Mouse (Mus musculus): ENCODE results near the gene Gpatch2. TPM values are rescaled to one million over a fixed set of nuclear protein-coding genes. Genes with fewer than 3 reads are reported as not detected.

Gpatch2 gene
- polyA plus RNA-seq, 1 experiment, result 9.8 TPM

DNA sequence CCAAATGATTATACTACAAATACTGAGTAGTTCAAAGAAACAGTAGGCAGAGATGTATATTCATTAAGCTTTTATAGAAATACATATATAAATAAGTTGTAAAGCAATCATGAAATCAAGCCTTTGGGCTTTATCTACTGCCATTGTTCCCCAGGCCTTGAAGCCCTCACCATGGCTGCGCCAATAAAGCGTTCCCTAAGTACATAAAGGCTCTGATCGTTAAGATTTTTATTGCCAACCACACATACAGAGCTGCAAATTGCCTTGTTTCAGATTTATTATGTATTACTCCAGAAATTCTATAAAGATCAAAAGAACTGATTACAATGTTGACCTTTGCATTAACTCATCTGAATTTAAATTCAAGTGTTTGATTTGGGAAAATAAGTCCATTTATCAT lies 71.6 kb downstream of the Gpatch2 start:
- Histone ChIP-seq H3K4me1 (ENCODE audit: control insufficient read depth, insufficient read depth, low read length) (no peaks in the 10 kb centered on the region; the same call in 1 of the 2 replicates), H3K27ac (ENCODE audit: control insufficient read depth, insufficient read depth, low read depth, low read length, poor library complexity) (no peak overlapping the region), H3K4me3 (replicated peaks; ENCODE audit: control insufficient read depth, low read depth, low read length) (no peak overlapping the region)
- no peak for TF ChIP-seq POLR2A (IDR thresholded peaks at IDR 0.05; ENCODE audit: borderline replicate concordance, control insufficient read depth, low read depth, low read length)
- TF ChIP-seq CTCF (IDR thresholded peaks at IDR 0.05; ENCODE audit: control insufficient read depth, insufficient read depth, low read length), result no peak
- 91% methylated on average over 3 of the region's 3 CpGs for WGBS

DNA sequence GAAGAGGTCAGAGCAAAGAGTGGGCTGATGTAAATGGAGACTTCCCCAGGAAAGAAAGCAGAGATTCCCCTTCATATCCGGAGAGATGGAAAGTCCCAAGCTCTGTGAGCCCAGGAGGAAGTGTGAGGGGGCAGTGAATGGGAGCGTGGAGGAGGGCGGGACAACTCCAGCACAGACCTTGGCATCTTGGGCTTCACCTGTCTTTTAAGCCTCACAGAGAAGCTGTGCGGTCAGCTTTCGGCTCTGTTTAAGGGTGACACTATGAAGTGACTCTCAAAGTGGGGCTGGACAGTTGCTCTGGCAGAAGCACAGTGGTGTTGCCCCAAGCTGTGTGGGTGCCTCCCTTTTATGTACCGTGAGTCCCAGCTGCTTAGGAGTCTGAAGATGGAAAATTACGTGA lies 74.9 kb downstream of the Gpatch2 start:
- WGBS, result 85% methylated on average over 7 of the region's 7 CpGs
- no peaks in the 10 kb centered on the region; the same call in 1 of the 2 replicates for H3K4me1 ChIP-seq (ENCODE audit: control insufficient read depth, insufficient read depth, low read length)
- no peak overlapping the region for H3K4me3 ChIP-seq (replicated peaks; ENCODE audit: control insufficient read depth, low read depth, low read length)
- no peak for TF ChIP-seq CTCF (IDR thresholded peaks at IDR 0.05; ENCODE audit: control insufficient read depth, insufficient read depth, low read length)
- no peak for TF ChIP-seq POLR2A (IDR thresholded peaks at IDR 0.05; ENCODE audit: borderline replicate concordance, control insufficient read depth, low read depth, low read length)
- H3K27ac ChIP-seq (ENCODE audit: control insufficient read depth, insufficient read depth, low read depth, low read length, poor library complexity), result no peak overlapping the region

DNA sequence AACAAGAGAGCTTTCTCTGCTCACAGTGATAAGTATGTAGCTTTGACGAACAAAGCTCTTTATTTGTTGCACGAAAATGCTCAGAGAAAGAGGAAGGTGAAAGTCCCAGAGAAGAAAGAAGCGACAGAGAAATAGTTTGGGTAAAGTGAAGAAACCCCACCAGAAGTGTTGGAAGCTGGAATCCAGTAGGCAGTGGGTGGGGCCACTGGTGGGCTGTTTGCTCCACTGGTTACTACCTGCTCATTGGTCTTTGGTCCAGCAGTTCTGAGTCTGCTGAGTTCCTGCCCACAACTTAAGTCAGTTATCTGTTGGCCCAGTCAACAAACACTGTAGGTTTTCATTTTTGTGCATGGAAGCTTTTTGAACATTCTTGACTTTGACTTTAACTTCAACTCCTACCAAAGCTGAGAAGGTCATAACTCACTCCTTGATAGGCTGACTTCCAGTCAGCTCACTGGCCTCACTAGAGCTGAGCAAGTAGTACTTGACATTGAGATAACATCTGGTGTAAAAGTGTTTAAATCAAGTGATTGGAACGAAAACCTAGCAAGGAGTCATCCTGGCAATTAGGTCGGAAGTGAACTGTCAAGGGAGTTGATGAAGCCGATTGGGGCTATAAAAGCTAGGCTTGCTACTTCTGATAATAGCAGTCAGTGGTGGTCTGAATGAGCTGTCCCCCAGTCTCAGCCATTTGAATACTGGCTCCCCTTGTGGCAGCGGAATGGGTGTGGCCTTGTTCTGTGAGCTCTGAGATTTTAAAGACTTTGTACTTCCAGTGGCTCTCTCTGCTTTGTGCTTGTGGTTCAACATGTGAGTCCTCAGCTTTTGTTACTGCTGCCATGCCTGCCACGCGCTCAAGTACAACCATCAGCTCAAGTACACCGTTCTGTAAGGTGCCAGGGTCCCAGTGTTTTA lies 76.4 kb downstream of the Gpatch2 start:
- WGBS, result 87% methylated on average over 10 of the region's 10 CpGs
- H3K27ac ChIP-seq (ENCODE audit: control insufficient read depth, insufficient read depth, low read depth, low read length, poor library complexity), result no peak overlapping the region
- no peak overlapping the region for H3K4me3 ChIP-seq (replicated peaks; ENCODE audit: control insufficient read depth, low read depth, low read length)
- TF ChIP-seq CTCF (IDR thresholded peaks at IDR 0.05; ENCODE audit: control insufficient read depth, insufficient read depth, low read length) (no peak), POLR2A (IDR thresholded peaks at IDR 0.05; ENCODE audit: borderline replicate concordance, control insufficient read depth, low read depth, low read length) (no peak)
- H3K4me1 ChIP-seq (ENCODE audit: control insufficient read depth, insufficient read depth, low read length), result no peaks in the 10 kb centered on the region

DNA sequence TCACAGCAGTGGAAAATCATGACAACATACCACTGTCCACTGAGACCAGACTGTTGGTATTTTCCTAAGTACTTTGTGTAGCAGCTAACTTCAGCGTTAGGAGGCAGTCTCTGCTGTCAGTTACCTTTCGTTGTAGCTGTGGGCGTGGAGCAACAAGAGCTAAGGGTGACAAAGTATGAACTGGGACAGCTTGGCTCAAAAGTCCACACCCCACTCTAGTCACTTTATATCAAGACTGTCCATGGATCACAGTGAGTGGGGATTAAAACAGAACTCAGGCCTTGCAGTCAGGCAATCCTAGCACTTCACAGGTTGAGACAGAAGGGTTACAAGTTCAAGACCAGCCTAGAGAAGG lies 77.1 kb downstream of the Gpatch2 start:
- no peak overlapping the region for H3K4me3 ChIP-seq (replicated peaks; ENCODE audit: control insufficient read depth, low read depth, low read length)
- TF ChIP-seq POLR2A (IDR thresholded peaks at IDR 0.05; ENCODE audit: borderline replicate concordance, control insufficient read depth, low read depth, low read length) (no peak), CTCF (IDR thresholded peaks at IDR 0.05; ENCODE audit: control insufficient read depth, insufficient read depth, low read length) (no peak)
- H3K4me1 ChIP-seq (ENCODE audit: control insufficient read depth, insufficient read depth, low read length), result no peaks in the 10 kb centered on the region
- 83% methylated on average over 3 of the region's 3 CpGs for WGBS
- no peak overlapping the region for H3K27ac ChIP-seq (ENCODE audit: control insufficient read depth, insufficient read depth, low read depth, low read length, poor library complexity)

DNA sequence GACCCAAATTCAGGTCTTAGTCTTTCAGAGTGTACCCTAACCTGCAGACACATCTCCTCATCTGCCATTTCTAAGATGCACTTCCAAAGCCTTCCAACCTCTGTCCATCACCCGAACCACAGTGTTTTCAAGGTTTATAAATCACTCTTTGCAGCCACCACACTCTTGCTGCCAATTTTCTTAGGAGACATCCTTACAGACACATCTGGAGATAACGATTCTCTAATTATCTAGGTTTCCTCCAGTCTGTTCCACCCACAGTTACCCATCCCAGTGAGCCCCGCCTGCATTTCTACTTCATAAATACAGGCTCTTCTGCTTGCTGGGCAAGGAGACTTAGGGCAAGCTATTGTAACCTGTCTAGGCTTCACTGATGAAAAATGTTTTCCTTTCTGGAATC lies 77.9 kb downstream of the Gpatch2 start:
- Histone ChIP-seq H3K4me3 (replicated peaks; ENCODE audit: control insufficient read depth, low read depth, low read length) (no peak overlapping the region), H3K27ac (ENCODE audit: control insufficient read depth, insufficient read depth, low read depth, low read length, poor library complexity) (no peak overlapping the region), H3K4me1 (ENCODE audit: control insufficient read depth, insufficient read depth, low read length) (no peaks in the 10 kb centered on the region)
- TF ChIP-seq POLR2A (IDR thresholded peaks at IDR 0.05; ENCODE audit: borderline replicate concordance, control insufficient read depth, low read depth, low read length), result no peak
- WGBS, result 69% methylated on average over 3 of the region's 3 CpGs

DNA sequence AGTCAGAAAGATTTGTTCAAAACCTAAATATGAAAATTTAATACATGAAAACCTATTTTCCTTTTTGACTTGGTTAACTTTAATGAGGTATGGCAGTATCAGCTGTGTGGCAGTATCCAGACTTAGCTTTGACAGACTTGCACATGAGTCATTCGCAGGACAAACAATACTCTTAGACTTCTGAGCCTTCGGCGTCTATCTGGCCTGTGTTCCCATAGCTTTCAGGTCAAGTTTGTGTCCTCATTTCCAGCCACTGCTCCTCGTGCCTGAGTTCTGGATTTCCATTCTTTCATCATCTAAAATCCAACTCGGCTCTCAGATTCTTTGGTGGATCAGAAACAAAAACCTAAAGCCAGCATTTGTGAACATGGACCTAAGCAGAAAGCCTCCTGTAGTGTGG lies 79.2 kb downstream of the Gpatch2 start:
- WGBS, result 78% methylated on average over 5 of the region's 5 CpGs
- Histone ChIP-seq H3K4me3 (replicated peaks; ENCODE audit: control insufficient read depth, low read depth, low read length) (no peak overlapping the region), H3K27ac (ENCODE audit: control insufficient read depth, insufficient read depth, low read depth, low read length, poor library complexity) (no peak overlapping the region), H3K4me1 (ENCODE audit: control insufficient read depth, insufficient read depth, low read length) (no peaks in the 10 kb centered on the region)
- TF ChIP-seq POLR2A (IDR thresholded peaks at IDR 0.05; ENCODE audit: borderline replicate concordance, control insufficient read depth, low read depth, low read length) (no peak), CTCF (IDR thresholded peaks at IDR 0.05; ENCODE audit: control insufficient read depth, insufficient read depth, low read length) (no peak)

DNA sequence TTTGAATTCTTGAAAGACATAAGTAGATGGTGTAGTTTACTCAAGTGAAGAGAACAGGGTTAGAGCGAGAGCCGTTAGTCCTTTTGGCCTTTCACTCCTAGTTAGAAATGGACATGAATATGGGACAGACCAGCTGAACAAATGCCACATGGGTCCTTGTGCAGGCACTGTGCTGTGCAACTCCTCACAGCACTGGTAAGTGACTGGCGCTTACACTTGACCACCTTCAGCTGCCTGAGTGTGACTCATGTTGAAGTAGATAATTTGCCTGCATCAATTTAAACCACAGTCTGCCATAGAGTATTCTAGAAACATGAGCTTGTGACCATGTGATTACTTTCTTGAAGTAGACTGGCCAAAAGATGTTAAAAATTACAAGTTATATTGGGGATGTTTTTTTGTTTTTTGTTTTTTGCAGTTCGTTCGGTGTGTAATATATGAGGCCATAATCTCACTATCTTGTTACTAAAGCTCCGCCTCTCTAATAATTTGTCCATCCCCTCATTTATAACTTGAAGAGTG lies 79.8 kb downstream of the Gpatch2 start:
- WGBS, result 90% methylated on average over 6 of the region's 6 CpGs

DNA sequence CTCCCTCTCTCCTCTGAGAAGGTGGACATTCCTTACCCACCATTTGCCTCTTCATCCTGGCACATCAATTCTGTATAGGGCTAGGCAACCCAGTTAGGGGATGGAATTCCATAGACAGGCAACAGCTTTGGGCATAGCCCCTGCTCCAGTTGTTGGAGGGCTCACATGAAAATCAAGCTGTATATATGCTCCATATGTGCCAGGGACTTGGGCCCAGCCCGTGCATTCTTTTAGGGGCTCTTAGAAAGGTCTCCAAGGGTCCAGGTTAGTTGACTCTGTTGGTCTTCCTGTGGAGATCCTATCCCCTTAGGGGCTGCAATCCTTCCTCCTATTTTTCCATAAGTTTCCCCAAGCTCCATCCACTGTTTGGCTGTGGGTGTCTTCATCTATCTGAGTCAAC lies 80.4 kb downstream of the Gpatch2 start:
- Histone ChIP-seq H3K4me1 (ENCODE audit: control insufficient read depth, insufficient read depth, low read length) (no peaks in the 10 kb centered on the region), H3K27ac (ENCODE audit: control insufficient read depth, insufficient read depth, low read depth, low read length, poor library complexity) (no peak overlapping the region), H3K4me3 (replicated peaks; ENCODE audit: control insufficient read depth, low read depth, low read length) (no peak overlapping the region)
- 81% methylated on average over 1 of the region's 1 CpGs for WGBS
- TF ChIP-seq CTCF (IDR thresholded peaks at IDR 0.05; ENCODE audit: control insufficient read depth, insufficient read depth, low read length) (no peak), POLR2A (IDR thresholded peaks at IDR 0.05; ENCODE audit: borderline replicate concordance, control insufficient read depth, low read depth, low read length) (no peak)

More for the DNA sequence above, 79.8 kb downstream of the Gpatch2 start:
- no peak for TF ChIP-seq POLR2A (IDR thresholded peaks at IDR 0.05; ENCODE audit: borderline replicate concordance, control insufficient read depth, low read depth, low read length)
- no peak for TF ChIP-seq CTCF (IDR thresholded peaks at IDR 0.05; ENCODE audit: control insufficient read depth, insufficient read depth, low read length)
- H3K4me3 ChIP-seq (replicated peaks; ENCODE audit: control insufficient read depth, low read depth, low read length), result no peak overlapping the region
- H3K4me1 ChIP-seq (ENCODE audit: control insufficient read depth, insufficient read depth, low read length), result no peaks in the 10 kb centered on the region
- no peak overlapping the region for H3K27ac ChIP-seq (ENCODE audit: control insufficient read depth, insufficient read depth, low read depth, low read length, poor library complexity)

Measured in bone marrow, adult 2 months (tissue).